Mouse (Mus musculus) stomach, postnatal 0 days (tissue): ENCODE data around the gene Rassf2.

Source experiments
- CTCF ChIP-seq: IDR thresholded peaks from 2 replicates; pipeline ENCODE4 v1.5.1; 2016; ENCODE audit warnings: antibody characterized with exemption, low read depth, mild to moderate bottlenecking, moderate library complexity
- EP300 ChIP-seq: optimal IDR thresholded peaks from 2 replicates; pipeline ENCODE3; 2016; ENCODE audit warnings: antibody characterized with exemption

- TF ChIP-seq EP300 (no peak), CTCF (no peak)
Observed at GRCm38 (mm10) chr2:132018156-132018555, 11.9 kb downstream of the Rassf2 start.
